Mouse (Mus musculus) monocyte, adult 5-6 weeks (primary cell): ENCODE results near the gene Pitpnc1. TPM values are rescaled to one million over a fixed set of nuclear protein-coding genes. Genes with fewer than 3 reads are reported as not detected.

Experiments used
- ATAC-seq: fragments of 153-309, 156-312 bp; replicated peaks from 2 replicates; pipeline ENCODE4 v1.8.0; 2017; ENCODE audit warnings: mild to moderate bottlenecking; ENCODE audit not compliant: low TSS enrichment, insufficient number of reproducible peaks, severe bottlenecking, poor library complexity, low FRiP score
- total RNA-seq: library from RNA; stranded (forward); fragments of 200-1000, 200-491, 200-594 nt; gene quantifications from 3 replicates; pipeline ENCODE4 v1.2.3, GENCODE M21; 2017

Pitpnc1 gene
- total RNA-seq, 1 experiment from 2014 or later, result 18.5 TPM

- ATAC-seq, result no peak
These were observed 80.0 kb downstream of the Pitpnc1 start for GRCm38 (mm10) chr11:107390540-107390939.

- no peak for ATAC-seq
These were observed 80.5 kb downstream of the Pitpnc1 start for GRCm38 (mm10) chr11:107390001-107390400.

GRCm38 (mm10) chr11:107386481-107386880 lies 84.0 kb downstream of the Pitpnc1 start:
- ATAC-seq, result no peak

- 0 out of 2 replicates have a peak, but pooled peaks have one; percentile 22 for ATAC-seq
These were observed 85.2 kb downstream of the Pitpnc1 start for GRCm38 (mm10) chr11:107385306-107385705.

- ATAC-seq, result no peak
These were observed 86.5 kb downstream of the Pitpnc1 start for GRCm38 (mm10) chr11:107383985-107384384.

- ATAC-seq, result no peak
These were observed 90.5 kb downstream of the Pitpnc1 start for GRCm38 (mm10) chr11:107379965-107380364.

GRCm38 (mm10) chr11:107379089-107379845 lies 91.2 kb downstream of the Pitpnc1 start:
- ATAC-seq, result no peak

GRCm38 (mm10) chr11:107377326-107377725 lies 93.2 kb downstream of the Pitpnc1 start:
- ATAC-seq, result no peak

- ATAC-seq, result no peak
These were observed 94.2 kb downstream of the Pitpnc1 start for GRCm38 (mm10) chr11:107376272-107376671.

- no peak for ATAC-seq
These were observed 94.7 kb downstream of the Pitpnc1 start for GRCm38 (mm10) chr11:107375816-107376215.

GRCm38 (mm10) chr11:107373569-107373968 lies 96.9 kb downstream of the Pitpnc1 start:
- ATAC-seq, result no peak

- ATAC-seq, result no peak
These were observed 97.3 kb downstream of the Pitpnc1 start for GRCm38 (mm10) chr11:107373154-107373553.

GRCm38 (mm10) chr11:107372688-107373087 lies 97.8 kb downstream of the Pitpnc1 start:
- no peak for ATAC-seq

- no peak for ATAC-seq
These were observed 100.0 kb downstream of the Pitpnc1 start for GRCm38 (mm10) chr11:107370476-107370875.

- no peak for ATAC-seq
These were observed 100.8 kb downstream of the Pitpnc1 start for GRCm38 (mm10) chr11:107369661-107370060.

- no peak for ATAC-seq
These were observed 104.4 kb downstream of the Pitpnc1 start for GRCm38 (mm10) chr11:107365938-107366712.

GRCm38 (mm10) chr11:107358695-107359094 lies 111.8 kb downstream of the Pitpnc1 start:
- no peak for ATAC-seq

GRCm38 (mm10) chr11:107356224-107356623 lies 114.3 kb downstream of the Pitpnc1 start:
- ATAC-seq, result no peak

GRCm38 (mm10) chr11:107355526-107355925 lies 115.0 kb downstream of the Pitpnc1 start:
- ATAC-seq, result no peak
